Mouse (Mus musculus) embryonic fibroblast, embryonic 13.5 days (primary cell): ENCODE measurements around the gene Ankrd34b.

Source experiments
- CTCF ChIP-seq: IDR thresholded peaks from 2 replicates; pipeline ENCODE4 v1.5.1; 2011; ENCODE audit warnings: mild to moderate bottlenecking, control low read depth, low read length, moderate library complexity, borderline replicate concordance; ENCODE audit not compliant: insufficient read depth
- POLR2A ChIP-seq: IDR thresholded peaks from 2 replicates; pipeline ENCODE4 v1.6.1; 2011; ENCODE audit warnings: low read depth, mild to moderate bottlenecking, control low read depth, low read length, moderate library complexity

- TF ChIP-seq CTCF (no peak), POLR2A (no peak)
These were observed 23.6 kb upstream of the Ankrd34b start for GRCm38 (mm10) chr13:92402063-92402462.
